Mouse (Mus musculus): ENCODE measurements around the gene Shank2. TPM values are rescaled to one million over a fixed set of nuclear protein-coding genes. Genes with fewer than 3 reads are reported as not detected.

The Shank2 gene
- polyA plus RNA-seq, 1 experiment from 2014 or later, result 2.1 TPM

GRCm38 (mm10) chr7:144021801-144022200 lies 20.1 kb downstream of the Shank2 start:
- no peaks in the 10 kb centered on the region for H3K9me3 ChIP-seq (ENCODE audit: control insufficient read depth, low read length)
- H3K36me3 ChIP-seq (ENCODE audit: control insufficient read depth, insufficient read depth, low read length), result no peaks in the 10 kb centered on the region
- ATAC-seq (ENCODE audit: insufficient read depth, low FRiP score, low TSS enrichment), result no peak
- H3K9ac ChIP-seq (ENCODE audit: low read length), result no peak overlapping the region
- 89% methylated on average over 3 of the region's 3 CpGs for WGBS
- no peak overlapping the region for H3K4me3 ChIP-seq (ENCODE audit: low read depth, low read length)
- H3K27ac ChIP-seq (ENCODE audit: low read depth, low read length), result no peak overlapping the region
- no peak overlapping the region for H3K4me2 ChIP-seq (ENCODE audit: low read depth)
- H3K27me3 ChIP-seq (ENCODE audit: control insufficient read depth, insufficient read depth, low read length), result no peaks in the 10 kb centered on the region
- no peaks in the 10 kb centered on the region for H3K4me1 ChIP-seq (ENCODE audit: control insufficient read depth, insufficient read depth, low read length)
- DNase-seq (ENCODE audit: low spot score), result no peak

- Histone ChIP-seq H3K9ac (ENCODE audit: low read length) (no peak overlapping the region), H3K27ac (ENCODE audit: low read depth, low read length) (no peak overlapping the region), H3K27me3 (ENCODE audit: control insufficient read depth, insufficient read depth, low read length) (no peaks in the 10 kb centered on the region), H3K4me2 (ENCODE audit: low read depth) (no peak overlapping the region), H3K4me1 (ENCODE audit: control insufficient read depth, insufficient read depth, low read length) (no peaks in the 10 kb centered on the region), H3K36me3 (ENCODE audit: control insufficient read depth, insufficient read depth, low read length) (no peaks in the 10 kb centered on the region), H3K9me3 (ENCODE audit: control insufficient read depth, low read length) (no peaks in the 10 kb centered on the region), H3K4me3 (ENCODE audit: low read depth, low read length) (no peak overlapping the region)
- 24% methylated on average over 5 of the region's 5 CpGs for WGBS
- DNase-seq (ENCODE audit: low spot score) (no peak), ATAC-seq (ENCODE audit: insufficient read depth, low FRiP score, low TSS enrichment) (no peak)
These were observed 21.0 kb downstream of the Shank2 start for GRCm38 (mm10) chr7:144022682-144023081.

GRCm38 (mm10) chr7:144023561-144023960 lies 21.8 kb downstream of the Shank2 start:
- Histone ChIP-seq H3K4me3 (ENCODE audit: low read depth, low read length) (no peak overlapping the region), H3K27me3 (ENCODE audit: control insufficient read depth, insufficient read depth, low read length) (no peaks in the 10 kb centered on the region), H3K9ac (ENCODE audit: low read length) (no peak overlapping the region), H3K36me3 (ENCODE audit: control insufficient read depth, insufficient read depth, low read length) (no peaks in the 10 kb centered on the region), H3K9me3 (ENCODE audit: control insufficient read depth, low read length) (no peaks in the 10 kb centered on the region), H3K27ac (ENCODE audit: low read depth, low read length) (no peak overlapping the region), H3K4me1 (ENCODE audit: control insufficient read depth, insufficient read depth, low read length) (no peaks in the 10 kb centered on the region), H3K4me2 (ENCODE audit: low read depth) (no peak overlapping the region)
- no peak for DNase-seq (ENCODE audit: low spot score)
- 58% methylated on average over 4 of the region's 4 CpGs for WGBS
- no peak for ATAC-seq (ENCODE audit: insufficient read depth, low FRiP score, low TSS enrichment)

- Histone ChIP-seq H3K9ac (ENCODE audit: low read length) (no peak overlapping the region), H3K4me2 (ENCODE audit: low read depth) (no peak overlapping the region), H3K4me3 (ENCODE audit: low read depth, low read length) (no peak overlapping the region), H3K4me1 (ENCODE audit: control insufficient read depth, insufficient read depth, low read length) (no peaks in the 10 kb centered on the region), H3K9me3 (ENCODE audit: control insufficient read depth, low read length) (no peaks in the 10 kb centered on the region), H3K27ac (ENCODE audit: low read depth, low read length) (no peak overlapping the region), H3K36me3 (ENCODE audit: control insufficient read depth, insufficient read depth, low read length) (no peaks in the 10 kb centered on the region), H3K27me3 (ENCODE audit: control insufficient read depth, insufficient read depth, low read length) (no peaks in the 10 kb centered on the region)
- DNase-seq (ENCODE audit: low spot score) (no peak), ATAC-seq (ENCODE audit: insufficient read depth, low FRiP score, low TSS enrichment) (no peak)
- 86% methylated on average over 12 of the region's 12 CpGs for WGBS
These were observed 24.5 kb downstream of the Shank2 start for GRCm38 (mm10) chr7:144026024-144026752.

GRCm38 (mm10) chr7:144029246-144029645 lies 27.5 kb downstream of the Shank2 start:
- ATAC-seq (ENCODE audit: insufficient read depth, low FRiP score, low TSS enrichment), result no peak
- H3K9ac ChIP-seq (ENCODE audit: low read length), result no peak overlapping the region
- no peaks in the 10 kb centered on the region for H3K27me3 ChIP-seq (ENCODE audit: control insufficient read depth, insufficient read depth, low read length)
- no peak overlapping the region for H3K27ac ChIP-seq (ENCODE audit: low read depth, low read length)
- H3K4me1 ChIP-seq (ENCODE audit: control insufficient read depth, insufficient read depth, low read length), result no peaks in the 10 kb centered on the region
- no peak overlapping the region for H3K4me3 ChIP-seq (ENCODE audit: low read depth, low read length)
- no peaks in the 10 kb centered on the region for H3K36me3 ChIP-seq (ENCODE audit: control insufficient read depth, insufficient read depth, low read length)
- H3K9me3 ChIP-seq (ENCODE audit: control insufficient read depth, low read length), result no peaks in the 10 kb centered on the region
- no peak for DNase-seq (ENCODE audit: low spot score)
- no peak overlapping the region for H3K4me2 ChIP-seq (ENCODE audit: low read depth)
- WGBS, result 78% methylated on average over 5 of the region's 5 CpGs

- 72% methylated on average over 11 of the region's 11 CpGs for WGBS
- DNase-seq (ENCODE audit: low spot score) (no peak), ATAC-seq (ENCODE audit: insufficient read depth, low FRiP score, low TSS enrichment) (no peak)
- Histone ChIP-seq H3K4me2 (ENCODE audit: low read depth) (no peak overlapping the region), H3K9me3 (ENCODE audit: control insufficient read depth, low read length) (no peaks in the 10 kb centered on the region), H3K4me3 (ENCODE audit: low read depth, low read length) (no peak overlapping the region), H3K27me3 (ENCODE audit: control insufficient read depth, insufficient read depth, low read length) (no peaks in the 10 kb centered on the region), H3K36me3 (ENCODE audit: control insufficient read depth, insufficient read depth, low read length) (no peaks in the 10 kb centered on the region), H3K4me1 (ENCODE audit: control insufficient read depth, insufficient read depth, low read length) (no peaks in the 10 kb centered on the region), H3K9ac (ENCODE audit: low read length) (no peak overlapping the region), H3K27ac (ENCODE audit: low read depth, low read length) (no peak overlapping the region)
These were observed 29.1 kb downstream of the Shank2 start for GRCm38 (mm10) chr7:144030796-144031195.

GRCm38 (mm10) chr7:144031611-144032010 lies 29.9 kb downstream of the Shank2 start:
- WGBS, result 94% methylated on average over 3 of the region's 3 CpGs

GRCm38 (mm10) chr7:144037541-144037940 lies 35.8 kb downstream of the Shank2 start:
- Histone ChIP-seq H3K27me3 (ENCODE audit: control insufficient read depth, insufficient read depth, low read length) (no peaks in the 10 kb centered on the region), H3K27ac (ENCODE audit: low read depth, low read length) (no peak overlapping the region), H3K9me3 (ENCODE audit: control insufficient read depth, low read length) (no peaks in the 10 kb centered on the region), H3K4me2 (ENCODE audit: low read depth) (no peak overlapping the region), H3K9ac (ENCODE audit: low read length) (no peak overlapping the region), H3K4me3 (ENCODE audit: low read depth, low read length) (no peak overlapping the region), H3K4me1 (ENCODE audit: control insufficient read depth, insufficient read depth, low read length) (no peaks in the 10 kb centered on the region), H3K36me3 (ENCODE audit: control insufficient read depth, insufficient read depth, low read length) (no peaks in the 10 kb centered on the region)
- WGBS, result 95% methylated on average over 11 of the region's 11 CpGs
- ATAC-seq (ENCODE audit: insufficient read depth, low FRiP score, low TSS enrichment) (no peak), DNase-seq (ENCODE audit: low spot score) (no peak)

More at GRCm38 (mm10) chr7:144031611-144032010, 29.9 kb downstream of the Shank2 start:
- Histone ChIP-seq H3K9me3 (ENCODE audit: control insufficient read depth, low read length) (no peaks in the 10 kb centered on the region), H3K27ac (ENCODE audit: low read depth, low read length) (no peak overlapping the region), H3K36me3 (ENCODE audit: control insufficient read depth, insufficient read depth, low read length) (no peaks in the 10 kb centered on the region), H3K9ac (ENCODE audit: low read length) (no peak overlapping the region), H3K4me1 (ENCODE audit: control insufficient read depth, insufficient read depth, low read length) (no peaks in the 10 kb centered on the region), H3K4me3 (ENCODE audit: low read depth, low read length) (no peak overlapping the region), H3K4me2 (ENCODE audit: low read depth) (no peak overlapping the region), H3K27me3 (ENCODE audit: control insufficient read depth, insufficient read depth, low read length) (no peaks in the 10 kb centered on the region)
- DNase-seq (ENCODE audit: low spot score) (no peak), ATAC-seq (ENCODE audit: insufficient read depth, low FRiP score, low TSS enrichment) (no peak)

GRCm38 (mm10) chr7:144037966-144038669 lies 36.4 kb downstream of the Shank2 start:
- no peak for ATAC-seq (ENCODE audit: insufficient read depth, low FRiP score, low TSS enrichment)
- Histone ChIP-seq H3K4me2 (ENCODE audit: low read depth) (no peak overlapping the region), H3K9ac (ENCODE audit: low read length) (no peak overlapping the region), H3K36me3 (ENCODE audit: control insufficient read depth, insufficient read depth, low read length) (no peaks in the 10 kb centered on the region), H3K4me1 (ENCODE audit: control insufficient read depth, insufficient read depth, low read length) (no peaks in the 10 kb centered on the region), H3K27me3 (ENCODE audit: control insufficient read depth, insufficient read depth, low read length) (no peaks in the 10 kb centered on the region), H3K27ac (ENCODE audit: low read depth, low read length) (no peak overlapping the region), H3K9me3 (ENCODE audit: control insufficient read depth, low read length) (no peaks in the 10 kb centered on the region), H3K4me3 (ENCODE audit: low read depth, low read length) (no peak overlapping the region)
- DNase-seq (ENCODE audit: low spot score), result no peak
- 80% methylated on average over 9 of the region's 9 CpGs for WGBS

Measured in neural tube, embryonic 11.5 days (tissue).